Mouse (Mus musculus) liver (tissue): Measurements from ENCODE around the gene Rfc5.
"Not testable (repeated sequence)": the region's sequence is repeated elsewhere in the genome, so short reads cannot be mapped to it uniquely, and the experiment has no call there.

Experiments
- DNase-seq: peaks from one replicate; pipeline ENCODE4 v3.0.0-alpha.2; 2020; ENCODE audit warnings: mixed read lengths

Rfc5 gene

DNA sequence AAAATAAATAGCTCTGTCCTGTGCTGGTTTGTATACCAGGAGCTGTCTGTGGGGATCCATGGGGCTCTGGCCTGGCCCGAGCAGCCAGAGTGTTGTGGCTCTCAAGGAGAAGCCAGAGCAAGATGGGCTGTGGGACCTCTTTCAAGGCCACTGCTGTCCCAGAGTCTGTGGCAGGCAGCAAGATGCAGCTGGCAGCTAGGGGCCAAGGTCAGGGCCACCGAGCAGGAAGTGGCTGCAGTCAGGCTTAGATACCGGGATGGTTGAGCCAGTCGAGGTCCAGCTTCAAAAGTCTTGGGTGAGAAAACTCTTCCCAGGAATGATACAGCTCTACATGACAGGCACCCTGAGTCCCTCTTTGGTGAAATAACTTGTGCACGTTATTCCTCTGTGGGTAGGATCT, 41.8 kb downstream of the Rfc5 start:
- DNase-seq, result no peak

DNA sequence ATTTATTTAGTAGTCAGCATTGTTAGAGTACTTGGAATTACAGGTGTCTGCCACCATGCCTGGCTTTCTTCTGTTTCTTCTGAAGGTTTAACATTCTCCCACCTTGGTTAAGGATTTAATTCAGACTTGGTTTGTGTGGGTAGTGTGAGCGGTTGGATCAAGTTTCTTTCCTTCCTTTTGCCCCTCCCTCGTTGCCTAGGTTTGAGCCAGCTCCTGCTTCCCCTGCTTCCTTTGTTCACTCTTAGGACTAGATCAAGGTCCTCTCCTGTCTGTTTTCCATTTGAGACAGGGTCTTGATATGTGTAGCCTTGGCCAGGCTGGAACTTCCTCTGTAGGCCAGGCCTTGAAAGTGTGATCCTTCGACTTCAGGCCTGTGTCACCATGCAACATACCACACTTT, 42.6 kb downstream of the Rfc5 start:
- no peak for DNase-seq

DNA sequence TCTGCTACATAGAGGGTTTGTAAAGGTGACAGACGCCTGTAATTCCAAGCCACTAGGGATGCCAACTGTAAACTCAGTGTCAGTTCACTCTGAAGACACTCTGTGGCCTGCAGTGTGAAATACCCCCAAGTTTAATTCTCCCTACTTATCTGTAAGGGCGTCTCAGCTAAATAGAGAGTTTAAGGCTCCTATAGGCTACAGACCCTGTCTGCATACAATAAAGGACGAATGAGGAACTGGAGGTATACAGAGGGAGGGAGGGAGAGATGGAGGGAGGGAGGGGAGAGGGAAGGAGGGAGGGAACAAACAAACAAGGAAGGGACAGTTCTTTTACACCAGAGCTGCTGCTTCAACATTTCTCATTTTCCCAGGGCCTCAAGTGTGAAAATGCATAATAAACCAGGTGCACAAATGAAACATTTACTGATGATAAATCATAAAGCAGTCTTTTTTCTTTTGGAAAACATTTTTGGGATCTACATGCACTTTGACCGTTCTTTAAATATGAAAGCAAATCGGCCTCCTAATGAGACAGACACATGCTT, 43.3 kb downstream of the Rfc5 start:
- DNase-seq, result no peak

DNA sequence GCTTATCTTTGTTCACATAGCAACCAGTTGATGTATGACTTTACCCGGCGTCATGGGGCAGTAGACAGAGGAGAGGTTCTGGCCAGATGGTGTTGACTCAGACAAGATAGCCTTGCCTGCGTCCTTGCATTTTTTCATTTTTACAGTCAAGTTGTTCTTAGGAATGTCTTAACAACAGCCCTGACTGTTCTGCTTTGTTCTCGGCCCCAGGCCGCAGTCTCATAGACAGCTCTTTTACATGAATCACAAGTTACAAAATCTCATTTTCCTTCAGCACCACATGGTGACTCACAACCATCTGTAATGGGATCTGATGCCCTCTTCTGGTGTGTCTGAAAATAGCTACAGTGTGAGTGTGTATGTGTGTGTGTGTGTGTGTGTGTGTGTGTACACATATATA, 44.4 kb downstream of the Rfc5 start:
- not testable (repeated sequence) for DNase-seq

GRCm38 (mm10) chr5:117341896-117342295, 47.0 kb downstream of the Rfc5 start:
- DNase-seq, result no peak

DNA sequence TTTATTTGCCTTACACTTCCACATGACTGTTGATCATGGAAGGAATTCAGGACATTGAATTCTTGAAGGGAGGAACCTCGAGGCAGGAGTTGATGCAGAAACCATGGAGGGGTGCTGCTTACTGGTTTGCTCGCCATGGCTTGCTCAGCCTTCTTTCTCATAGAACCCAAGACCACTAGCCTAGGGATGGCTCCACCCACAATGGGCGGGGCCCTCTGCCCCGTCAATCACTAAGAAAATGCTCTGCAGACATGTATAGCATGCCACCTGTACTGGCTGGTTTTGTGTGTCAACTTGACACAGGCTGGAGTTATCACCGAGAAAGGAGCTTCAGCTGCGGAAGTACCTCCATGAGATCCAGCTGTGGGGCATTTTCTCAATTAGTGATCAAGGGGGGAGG, 48.8 kb downstream of the Rfc5 start:
- DNase-seq, result no peak

DNA sequence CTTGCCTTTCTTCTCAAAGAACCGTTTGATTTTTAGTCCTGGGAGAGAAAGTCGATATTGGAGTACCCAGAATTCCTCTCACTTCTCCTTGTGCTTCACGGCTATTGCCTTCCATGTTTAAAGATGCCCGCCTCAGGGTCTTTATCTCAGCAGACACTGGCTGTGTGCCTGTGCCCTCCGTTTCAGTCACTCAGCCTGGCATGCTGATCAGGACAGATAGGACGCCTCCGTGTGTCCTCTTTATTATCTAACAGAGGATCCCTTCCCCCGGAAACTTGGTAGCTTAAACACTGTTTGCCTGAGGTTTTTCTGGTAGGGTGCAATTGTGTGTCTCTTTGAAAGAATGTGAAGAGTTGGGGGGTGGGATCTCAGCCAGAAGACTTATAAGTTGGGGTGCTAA, 50.3 kb downstream of the Rfc5 start:
- DNase-seq, result no peak

- DNase-seq, result no peak
Measured at GRCm38 (mm10) chr5:117337999-117338398, 50.8 kb downstream of the Rfc5 start.

- no peak for DNase-seq
Measured at GRCm38 (mm10) chr5:117330457-117330856, 58.4 kb downstream of the Rfc5 start.
